Mouse (Mus musculus) c-Kit-positive CD71-positive TER-119-negative erythroid progenitor cells, embryonic 14.5 days (primary cell): Measurements from ENCODE around the gene Srarp.
A peak's percentile ranks its signal among the peaks of the same experiment; 100 is the strongest.

Experiments
- DNase-seq: peaks from one replicate; pipeline ENCODE4 v3.0.0-alpha.2; 2013; ENCODE audit warnings: low read depth

The Srarp gene

GRCm38 (mm10) chr4:141389366-141390150, 46.3 kb downstream of the Srarp start:
- no peak for DNase-seq

GRCm38 (mm10) chr4:141387933-141388332, 48.0 kb downstream of the Srarp start:
- DNase-seq, result no peak

DNA sequence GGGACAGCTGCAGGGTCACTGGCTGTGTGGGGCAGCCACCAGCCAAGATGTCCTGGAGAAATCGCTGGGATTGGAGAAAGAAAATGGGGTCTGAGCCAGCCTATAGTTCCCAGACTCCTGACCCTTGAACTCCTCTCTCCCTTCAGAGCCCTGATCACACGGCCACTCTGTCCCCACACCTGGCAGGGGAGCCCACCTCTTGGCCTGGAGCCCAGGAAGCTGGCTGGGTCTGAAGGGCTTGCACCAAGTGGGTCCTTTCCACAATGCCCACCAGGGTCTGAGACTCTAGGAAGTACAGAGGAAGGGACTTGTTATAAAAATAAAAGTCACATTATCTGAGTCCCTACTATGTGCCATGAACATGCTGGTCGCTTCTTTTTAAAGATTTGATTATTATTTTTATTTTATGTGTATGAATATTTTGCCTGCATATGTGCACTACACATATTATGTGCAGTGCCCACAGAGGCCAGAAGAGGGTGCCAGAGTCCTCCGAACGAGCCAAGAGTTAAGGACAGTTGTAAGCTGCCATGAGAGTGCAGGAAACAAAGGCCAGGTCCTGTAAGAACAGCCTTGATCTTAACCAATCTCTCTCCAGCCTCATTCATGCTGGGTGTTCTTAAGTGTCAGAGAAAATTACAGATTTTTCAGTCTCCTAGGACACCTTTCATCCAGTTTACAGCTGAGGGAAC, 48.7 kb downstream of the Srarp start:
- DNase-seq, result peak; percentile 58

DNA sequence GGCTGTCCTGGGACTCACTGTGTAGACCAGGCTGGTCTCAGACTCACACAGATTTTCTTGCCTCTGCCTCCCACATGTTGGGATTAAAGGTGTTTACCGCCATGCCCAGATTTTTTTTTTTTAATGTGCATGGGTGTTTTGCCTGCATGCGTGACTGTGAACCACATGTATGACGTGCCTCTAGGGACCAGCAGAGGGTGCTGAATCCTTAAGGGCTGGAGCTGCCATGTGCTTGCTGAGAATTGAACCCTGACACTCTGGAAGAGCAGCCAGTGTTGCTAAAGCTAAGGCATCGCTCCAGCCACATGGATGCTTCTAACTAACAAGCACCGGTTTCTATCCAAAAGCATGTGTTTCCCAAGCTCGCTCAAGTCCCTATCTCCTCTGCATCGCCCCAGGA, 49.8 kb downstream of the Srarp start:
- DNase-seq, result no peak

GRCm38 (mm10) chr4:141385275-141385674, 50.6 kb downstream of the Srarp start:
- DNase-seq, result peak; percentile 48
